Mouse (Mus musculus) monocyte, adult 5-6 weeks (primary cell): Measurements from ENCODE around the gene Avpr1b. TPM values are rescaled to one million over a fixed set of nuclear protein-coding genes. Genes with fewer than 3 reads are reported as not detected.
"Not testable (repeated sequence)": the region's sequence is repeated elsewhere in the genome, so short reads cannot be mapped to it uniquely, and the experiment has no call there.

Experiments
- ATAC-seq: fragments of 153-309, 156-312 bp; replicated peaks from 2 replicates; pipeline ENCODE4 v1.8.0; 2017; ENCODE audit warnings: mild to moderate bottlenecking; ENCODE audit not compliant: low TSS enrichment, insufficient number of reproducible peaks, severe bottlenecking, poor library complexity, low FRiP score
- total RNA-seq: library from RNA; stranded (forward); fragments of 200-1000, 200-491, 200-594 nt; gene quantifications from 3 replicates; pipeline ENCODE4 v1.2.3, GENCODE M21; 2017

The Avpr1b gene
- total RNA-seq, 1 experiment from 2014 or later, result not detected

DNA sequence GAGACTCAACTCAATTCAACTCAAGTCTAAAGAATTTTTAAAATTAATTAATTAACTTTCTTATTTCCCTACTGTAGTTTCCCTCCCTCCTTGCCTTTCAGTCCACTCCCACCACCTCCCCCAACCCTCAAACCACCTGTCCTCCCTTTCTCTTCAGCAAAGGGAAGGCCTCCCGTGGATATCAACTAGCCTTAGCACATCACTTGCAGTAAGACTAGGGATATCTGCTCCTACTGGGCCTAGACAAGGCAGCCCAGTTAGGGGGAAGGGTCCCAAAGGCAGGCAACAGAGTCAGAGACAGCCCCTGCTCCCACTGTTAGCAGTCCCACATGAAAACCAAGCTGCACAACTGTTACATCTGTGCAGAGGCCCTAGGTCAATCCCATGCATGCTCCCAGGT is 17.1 kb downstream of the Avpr1b start:
- ATAC-seq, result no peak

DNA sequence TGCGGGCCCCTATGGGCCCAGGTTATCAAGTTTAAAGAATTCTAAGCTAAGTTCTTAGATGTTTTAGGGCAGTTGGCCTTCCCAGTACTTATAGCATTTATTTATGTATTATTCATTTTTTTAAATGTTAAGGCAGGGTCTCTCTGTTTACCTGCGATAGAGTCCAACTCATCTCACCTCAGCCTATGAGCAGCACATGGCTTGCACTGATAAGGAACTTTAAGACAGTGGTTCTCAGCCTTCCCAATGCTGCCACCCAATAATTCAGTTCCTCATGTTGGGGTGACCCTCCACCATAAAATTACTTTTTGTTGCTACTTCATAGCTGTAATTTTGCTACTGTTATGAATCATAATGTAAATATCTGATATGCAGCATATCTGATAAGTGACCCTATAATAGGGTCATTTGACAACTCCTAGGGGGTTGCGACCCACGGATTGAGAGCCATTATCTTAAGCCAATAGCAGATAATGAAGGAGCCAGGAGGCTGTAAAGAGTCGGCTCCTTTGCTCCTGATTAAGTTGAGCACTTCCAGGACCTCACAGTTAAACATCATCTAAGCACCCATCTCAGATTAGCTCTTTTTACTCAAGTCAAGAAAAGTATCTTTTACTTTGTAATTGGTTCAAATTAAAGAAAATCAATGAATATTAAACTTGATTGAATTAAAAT is 17.6 kb downstream of the Avpr1b start:
- ATAC-seq, result no peak

DNA sequence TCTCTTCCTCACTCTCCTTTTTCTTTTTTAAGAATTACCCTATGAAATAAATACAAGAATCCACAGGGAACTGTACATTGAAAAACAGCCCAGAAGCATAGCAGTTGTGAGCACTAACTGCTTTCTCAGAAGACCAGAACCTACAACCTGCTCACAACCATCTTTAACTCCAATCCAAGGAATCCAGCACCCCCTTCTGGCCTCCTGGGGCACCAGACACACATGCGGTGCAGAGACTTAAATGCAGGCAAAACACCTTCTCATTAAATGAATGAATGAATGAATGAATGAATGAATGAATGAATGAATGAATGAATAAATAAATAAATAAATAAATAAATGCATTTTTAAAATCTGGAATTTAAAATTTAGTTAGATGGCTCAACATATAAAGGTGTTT is 19.5 kb downstream of the Avpr1b start:
- no peak for ATAC-seq

DNA sequence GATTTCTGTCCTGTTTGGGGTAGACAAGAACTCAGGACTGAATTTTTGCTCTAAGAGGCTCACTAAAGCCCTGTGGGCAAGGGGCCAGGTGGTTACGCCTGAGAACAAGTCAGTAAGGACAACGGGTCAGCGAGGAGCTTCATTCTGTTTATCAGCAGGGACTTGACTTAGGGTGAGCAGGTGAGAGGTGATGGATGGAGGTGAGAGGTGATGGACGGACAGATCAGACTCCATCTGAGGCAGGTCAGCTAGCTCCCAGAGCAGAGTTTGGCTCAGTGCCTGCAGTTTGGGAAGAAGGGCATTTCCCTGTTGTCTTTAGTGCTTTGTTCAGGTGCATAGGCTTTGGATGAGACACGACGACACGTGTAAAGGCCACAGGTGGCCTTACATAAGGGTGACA is 20.3 kb downstream of the Avpr1b start:
- no peak for ATAC-seq

DNA sequence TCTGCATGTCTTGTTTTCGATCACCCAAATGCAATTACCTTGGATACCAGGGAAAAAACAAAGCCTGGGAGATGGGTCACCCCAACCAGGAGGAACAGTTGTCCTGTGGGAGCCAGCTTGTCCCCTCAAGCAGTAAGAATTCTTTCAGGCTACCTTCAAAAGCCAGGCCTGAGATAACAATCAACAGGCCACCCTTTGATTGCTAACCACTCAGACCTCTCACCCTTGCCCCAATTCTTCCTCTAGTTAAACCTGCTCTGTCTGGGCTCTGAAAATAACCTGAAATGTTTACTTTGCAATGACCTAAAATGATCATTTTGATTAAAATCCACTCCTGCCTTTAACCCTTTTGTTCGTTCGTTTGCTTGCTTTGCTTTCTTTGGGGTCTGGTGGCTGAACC is 24.6 kb downstream of the Avpr1b start:
- no peak for ATAC-seq

DNA sequence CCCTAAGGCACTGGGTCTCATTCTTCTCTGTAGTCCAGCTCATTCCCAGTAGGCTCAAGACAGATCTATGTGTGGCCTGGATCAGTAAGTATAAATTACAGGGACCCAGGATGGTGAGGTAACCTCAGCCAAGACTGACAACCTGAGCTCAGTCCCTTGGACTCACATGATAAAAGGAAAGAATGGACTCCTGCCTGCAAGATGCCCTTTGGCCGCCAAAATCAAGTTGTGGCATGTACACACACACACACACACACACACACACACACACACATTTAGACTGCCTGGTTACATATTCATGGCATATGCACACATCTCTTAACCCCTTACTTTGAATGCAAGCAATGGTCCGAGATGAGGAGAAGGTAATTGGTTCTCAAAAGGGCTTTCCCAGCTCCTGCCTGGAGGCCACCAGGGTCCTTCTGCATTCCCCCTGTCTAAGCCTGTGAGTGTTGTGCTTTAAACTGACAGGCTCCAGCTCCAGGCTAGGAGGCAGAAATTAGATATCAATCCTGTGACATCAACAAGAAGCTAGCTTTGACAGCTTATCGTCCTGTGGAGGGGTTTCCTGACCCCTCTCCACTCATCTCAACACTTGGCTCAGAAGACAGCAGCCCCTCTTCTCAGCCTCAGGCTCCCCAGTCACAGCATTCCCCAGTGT is 25.3 kb downstream of the Avpr1b start:
- no peak for ATAC-seq

DNA sequence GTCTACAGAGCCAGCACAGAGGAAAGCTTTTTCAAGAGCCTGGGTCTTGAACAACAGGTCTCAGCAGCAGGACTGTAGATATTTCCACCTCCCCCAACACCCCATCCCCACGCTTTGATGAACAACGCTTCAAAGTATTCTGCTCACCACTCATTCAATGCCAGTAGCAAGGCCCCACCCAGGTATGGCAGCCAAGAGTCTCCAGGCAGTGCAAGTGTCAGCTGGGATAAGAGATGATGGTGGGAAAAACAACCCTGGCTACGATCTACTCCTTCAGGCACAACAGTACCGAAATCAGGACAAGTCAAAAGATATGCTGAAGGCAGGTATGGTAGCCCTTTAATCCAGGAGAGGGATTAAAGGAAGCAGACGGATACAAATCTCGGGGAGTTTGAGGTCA is 27.2 kb downstream of the Avpr1b start:
- no peak for ATAC-seq

DNA sequence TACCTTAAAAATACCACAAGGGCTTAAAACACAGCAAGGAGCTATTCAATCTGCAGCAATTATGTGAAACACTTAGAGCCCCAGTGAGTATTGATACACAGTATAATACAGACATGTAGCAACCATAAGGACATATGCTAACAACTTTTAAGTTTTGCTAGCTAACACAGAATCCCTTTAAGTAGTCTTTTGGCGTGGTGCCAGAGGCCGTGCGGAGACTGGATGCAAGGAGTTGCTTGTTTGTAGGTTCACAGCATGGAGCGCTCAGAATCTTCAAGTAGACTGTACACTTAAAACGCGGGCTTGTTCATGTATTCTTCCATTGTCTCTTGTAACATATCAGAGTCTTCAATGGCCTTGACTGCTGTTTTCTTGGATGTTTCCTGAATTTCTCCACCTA is 33.2 kb downstream of the Avpr1b start:
- not testable (repeated sequence) for ATAC-seq

DNA sequence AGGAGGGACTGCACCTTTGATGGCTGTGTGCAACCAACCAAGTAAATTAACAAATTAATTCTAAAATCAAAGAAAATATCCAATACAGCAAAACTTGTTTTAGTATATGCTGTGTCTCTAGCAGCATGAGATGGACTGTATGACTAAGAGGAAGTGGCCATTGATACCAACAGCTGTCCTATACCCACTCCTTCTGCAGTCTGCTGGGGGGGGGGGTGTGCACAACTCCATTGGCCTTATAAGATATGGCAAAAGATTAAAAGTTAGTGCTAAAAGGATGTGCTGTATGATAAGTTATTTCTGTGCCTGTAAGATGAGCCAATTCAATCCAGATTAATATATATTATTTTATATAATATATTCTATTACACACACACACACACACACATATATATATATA is 35.5 kb downstream of the Avpr1b start:
- ATAC-seq, result no peak

DNA sequence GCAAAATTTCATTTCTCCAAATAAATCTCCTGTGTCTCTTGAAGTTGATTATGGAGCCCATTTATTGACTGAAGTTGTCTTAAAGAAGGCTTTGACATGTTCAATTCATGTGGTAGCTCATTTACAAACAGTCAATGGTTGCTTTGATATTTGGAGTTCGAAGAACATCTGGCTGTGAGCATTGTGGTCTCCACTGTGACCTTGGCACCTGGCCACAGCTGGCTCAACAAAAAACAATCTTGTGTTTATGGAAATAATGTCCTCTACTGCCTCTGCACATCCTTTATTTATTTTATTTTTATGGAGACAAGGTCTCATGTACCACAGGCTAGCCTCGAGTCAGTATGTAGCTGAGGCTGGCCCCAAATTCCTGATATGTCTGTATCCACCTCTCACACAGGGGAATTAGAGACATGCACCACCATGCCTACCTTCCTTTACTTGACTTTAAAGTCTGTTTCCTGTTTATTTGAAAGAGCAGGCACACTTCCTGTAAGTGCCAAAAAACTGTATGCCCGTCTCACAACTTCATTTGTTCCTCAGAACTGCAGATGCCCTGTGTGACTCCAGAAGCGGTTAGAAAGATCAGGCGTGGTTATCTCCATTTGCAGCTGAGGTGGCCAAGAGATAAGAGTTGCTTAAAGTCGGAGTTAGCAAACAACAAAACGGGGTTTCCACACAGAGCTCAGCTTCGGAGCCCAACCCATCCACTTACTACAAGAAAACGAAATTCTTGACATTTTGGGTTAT is 38.9 kb downstream of the Avpr1b start, which contains the start of gene Ctse:
TSS of gene Ctse (plus strand) at position 516 of the 750 bp plus-strand sequence.
- ATAC-seq, result peak; percentile 87

DNA sequence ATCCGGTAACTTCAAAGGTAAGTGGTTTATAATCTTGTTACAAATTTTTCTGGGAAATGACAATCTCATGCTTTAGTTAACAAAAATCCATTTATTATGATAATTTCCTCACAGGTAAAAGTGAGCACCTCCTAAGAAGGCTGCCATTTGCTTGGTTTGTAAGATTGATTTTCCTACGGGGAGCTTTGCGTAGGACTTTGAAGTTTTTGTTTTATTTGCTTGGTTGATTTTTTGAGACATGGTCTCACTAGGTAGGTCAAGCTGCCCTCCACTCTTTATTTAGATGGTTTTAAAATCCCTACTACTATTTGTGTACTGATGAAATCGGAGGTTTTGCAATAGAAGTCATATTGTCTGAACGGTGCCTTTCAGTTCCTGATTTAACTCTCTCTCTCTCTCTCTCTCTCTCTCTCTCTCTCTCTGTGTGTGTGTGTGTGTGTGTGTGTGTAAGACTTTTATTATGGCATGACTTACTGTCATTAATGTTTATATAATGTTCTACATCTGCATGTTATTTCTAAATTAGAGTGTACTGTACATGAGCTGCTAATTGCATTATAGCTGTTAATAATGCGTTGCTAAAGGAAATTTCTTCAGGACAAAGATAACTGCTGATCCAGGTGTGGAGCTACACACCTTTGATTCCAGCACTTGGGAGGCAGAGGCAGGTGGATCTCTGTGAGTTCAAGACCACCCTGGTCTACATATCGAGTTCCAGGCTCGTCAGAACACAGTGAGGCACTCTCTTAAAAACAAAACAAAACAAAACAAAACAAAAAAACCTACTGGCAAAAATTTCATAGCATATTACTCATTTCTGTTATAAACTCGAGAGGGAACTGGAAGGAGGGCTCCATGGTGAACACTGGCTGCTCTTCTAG is 39.7 kb downstream of the Avpr1b start:
- peak; percentile 70 for ATAC-seq

DNA sequence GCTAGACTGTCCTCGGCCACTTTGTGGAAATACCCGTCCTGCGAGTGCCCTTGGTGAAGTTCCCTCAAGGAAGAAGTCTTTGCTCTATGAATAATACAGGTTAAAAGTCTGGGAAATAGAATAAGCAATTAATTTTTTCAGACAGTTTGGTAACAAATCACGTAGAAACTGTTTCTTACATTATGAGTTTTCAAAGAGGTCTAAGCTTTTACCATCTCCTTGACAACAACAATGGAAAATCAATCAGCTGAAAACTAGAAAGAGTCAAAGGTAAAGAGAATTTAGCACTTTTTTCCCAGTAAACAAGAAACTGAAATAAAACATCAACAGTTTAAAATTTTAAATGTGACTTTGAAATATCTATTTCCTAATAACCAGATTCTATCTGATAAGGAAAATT is 41.0 kb downstream of the Avpr1b start:
- ATAC-seq, result no peak

DNA sequence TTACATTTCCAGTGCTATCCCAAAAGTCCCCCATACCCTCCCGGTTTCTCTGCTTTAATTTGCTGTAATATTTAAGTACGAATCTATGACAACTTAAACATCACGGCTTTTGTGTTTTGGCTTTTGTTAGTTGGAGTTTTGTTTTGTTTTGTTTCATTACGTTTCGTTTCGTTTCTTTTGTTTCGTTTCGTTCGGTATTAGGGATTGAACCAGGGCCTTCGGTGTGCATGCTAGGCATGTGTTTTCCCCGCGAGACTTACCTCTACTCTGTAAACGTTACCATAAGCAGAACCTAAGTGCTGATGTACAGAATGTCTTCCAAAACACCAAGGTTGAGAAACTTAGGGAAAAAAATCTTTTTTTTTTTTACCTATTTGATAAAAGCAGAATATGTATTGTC is 42.5 kb downstream of the Avpr1b start:
- no peak for ATAC-seq

DNA sequence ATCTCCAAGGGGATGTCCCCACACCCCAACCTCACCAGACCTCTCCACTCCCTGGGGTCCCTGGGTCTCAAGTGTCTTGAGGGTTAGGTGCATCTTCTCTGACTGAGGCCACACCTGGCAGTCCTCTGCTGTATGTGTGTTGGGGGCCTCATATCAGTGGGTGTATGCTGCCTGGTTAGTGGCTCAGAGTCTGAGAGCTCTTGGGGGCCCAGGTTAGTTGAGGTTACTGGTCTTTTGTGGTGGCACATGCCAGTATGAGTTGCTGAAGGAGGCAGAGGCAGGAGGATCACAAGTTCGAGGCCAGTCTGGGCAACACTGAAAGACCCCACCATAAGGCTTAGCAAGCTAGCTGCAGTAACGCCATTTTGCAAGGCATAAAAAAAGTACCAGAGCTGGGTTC is 43.2 kb downstream of the Avpr1b start:
- ATAC-seq, result no peak

DNA sequence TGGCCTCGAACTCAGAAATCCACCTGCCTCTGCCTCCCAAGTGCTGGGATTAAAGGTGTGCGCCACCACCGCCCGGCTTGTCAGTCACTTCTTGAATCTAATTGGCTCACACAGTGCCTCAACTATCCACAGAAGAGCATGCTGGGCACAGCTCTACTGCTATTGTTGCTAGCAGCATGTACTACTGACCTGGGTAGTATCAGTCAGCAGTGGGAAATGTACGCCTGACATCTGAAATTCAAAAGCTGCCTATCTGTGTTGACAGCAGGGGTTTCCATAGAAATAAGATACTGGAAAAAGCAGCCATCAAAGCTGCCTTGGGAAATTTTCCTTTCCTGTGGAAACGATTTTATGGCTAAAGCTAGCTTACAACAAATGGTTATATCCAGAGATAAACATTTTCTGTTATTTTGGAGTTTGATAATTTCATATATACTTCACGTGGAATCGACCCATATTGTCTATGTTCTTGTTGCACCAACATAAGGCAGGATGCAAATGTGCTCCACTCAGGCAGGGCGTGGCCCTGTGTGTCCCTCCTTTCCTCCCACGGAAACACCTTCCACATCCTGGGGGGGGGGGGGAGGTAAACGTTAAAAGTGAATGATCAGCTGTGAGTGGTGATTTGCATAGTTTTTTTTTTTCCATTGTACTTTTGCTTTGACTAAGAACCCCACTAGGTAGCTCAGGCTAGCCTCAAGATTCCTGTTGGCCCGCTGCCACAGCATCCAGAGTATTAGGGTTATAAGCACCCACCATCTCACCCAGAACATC is 53.8 kb downstream of the Avpr1b start:
- no peak for ATAC-seq

DNA sequence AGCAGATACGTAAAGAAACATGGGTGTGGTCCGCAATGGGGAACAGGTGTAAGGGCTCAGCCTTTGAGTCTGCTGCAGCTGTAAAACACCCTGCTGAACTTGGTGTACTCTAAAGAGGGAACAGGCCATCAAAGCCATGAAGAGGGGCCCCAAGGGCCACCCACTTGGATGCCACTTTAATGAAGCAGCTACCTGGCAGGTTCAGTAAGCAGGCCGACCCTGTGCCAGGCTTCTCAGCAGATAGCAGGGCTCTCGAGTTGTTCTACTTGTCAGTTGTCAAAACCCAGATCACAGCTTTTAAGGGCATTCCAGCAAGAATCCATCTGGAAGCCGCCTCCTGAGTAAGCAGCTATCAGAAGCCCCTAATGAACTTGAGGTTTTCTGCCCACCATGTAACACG is 56.6 kb downstream of the Avpr1b start:
- ATAC-seq, result no peak

DNA sequence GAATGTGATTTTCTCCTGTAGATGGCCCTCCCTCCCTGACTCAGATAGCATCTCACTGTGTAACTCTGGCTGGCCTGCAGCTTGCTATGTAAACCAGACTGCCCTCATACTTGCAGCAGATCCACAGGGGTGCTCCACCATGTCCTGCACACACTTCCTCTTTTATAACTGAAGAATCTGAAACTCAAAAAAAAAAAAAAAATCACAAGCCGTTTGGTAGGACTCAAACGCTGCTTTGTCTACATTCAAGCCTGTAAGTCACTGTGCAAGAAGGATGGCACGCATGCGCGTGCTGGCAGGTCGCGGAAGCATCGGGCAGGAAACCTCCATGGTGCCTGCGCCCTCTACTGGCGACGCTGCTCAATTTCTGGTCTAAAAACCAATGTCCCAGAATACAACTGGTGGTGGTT is 58.9 kb downstream of the Avpr1b start:
- ATAC-seq, result peak; percentile 90

DNA sequence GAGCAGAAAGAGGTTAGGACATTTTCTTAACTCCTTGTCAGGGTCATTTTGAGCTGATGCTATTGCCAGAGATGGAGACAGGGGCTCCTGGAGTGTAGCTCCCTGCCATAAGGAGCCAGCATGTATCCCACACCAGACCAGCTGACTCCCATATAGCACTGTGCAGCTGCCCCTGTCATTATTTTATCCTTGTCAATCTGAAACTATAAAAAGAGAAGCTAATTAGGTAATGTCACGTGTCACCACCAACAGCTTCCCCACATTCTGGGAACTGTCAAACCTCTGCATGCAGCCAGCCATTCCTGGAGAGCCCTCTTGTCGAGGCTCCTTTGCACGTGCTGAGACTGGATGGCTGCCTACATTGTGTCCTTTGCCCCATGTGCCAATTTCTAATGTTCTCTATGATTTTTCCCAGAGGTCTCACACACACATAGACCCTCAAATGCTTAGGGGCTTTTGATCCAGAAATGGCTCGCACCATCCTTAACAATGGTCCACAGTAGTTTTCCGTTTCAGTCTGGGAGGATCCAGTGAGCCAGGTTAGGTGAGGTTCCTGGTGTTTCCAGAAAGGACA is 60.6 kb downstream of the Avpr1b start:
- ATAC-seq, result no peak
